Mouse (Mus musculus) testis, adult 2 months (tissue): ENCODE measurements at regions not wholly inside any gene's neighbourhood (a gene's known extent, or its start where the extent isn't known, plus 50 kb on each side); places are given as distances from the start of the nearest gene placed in this dataset.

ENCODE experiments used
- CTCF ChIP-seq: fragments of 200-500 bp; IDR thresholded peaks from 2 replicates; pipeline ENCODE4 v1.5.1; 2012; ENCODE audit warnings: low read depth, mild to moderate bottlenecking, inconsistent platforms, low read length, moderate library complexity; ENCODE audit not compliant: control insufficient read depth, insufficient read depth, insufficient replicate concordance
- POLR2A ChIP-seq: fragments of 200-500 bp; IDR thresholded peaks from 2 replicates; pipeline ENCODE4 v1.6.1; 2012; ENCODE audit warnings: low read depth, mild to moderate bottlenecking, inconsistent platforms, low read length, moderate library complexity; ENCODE audit not compliant: control insufficient read depth

- TF ChIP-seq CTCF (no peak), POLR2A (no peak)
Observed at GRCm38 (mm10) chr15:88373923-88374322, 226.2 kb upstream of the Zdhhc25 start.
